ENCODE assay signal across 8 mouse cellular contexts in the genomic region with DNA sequence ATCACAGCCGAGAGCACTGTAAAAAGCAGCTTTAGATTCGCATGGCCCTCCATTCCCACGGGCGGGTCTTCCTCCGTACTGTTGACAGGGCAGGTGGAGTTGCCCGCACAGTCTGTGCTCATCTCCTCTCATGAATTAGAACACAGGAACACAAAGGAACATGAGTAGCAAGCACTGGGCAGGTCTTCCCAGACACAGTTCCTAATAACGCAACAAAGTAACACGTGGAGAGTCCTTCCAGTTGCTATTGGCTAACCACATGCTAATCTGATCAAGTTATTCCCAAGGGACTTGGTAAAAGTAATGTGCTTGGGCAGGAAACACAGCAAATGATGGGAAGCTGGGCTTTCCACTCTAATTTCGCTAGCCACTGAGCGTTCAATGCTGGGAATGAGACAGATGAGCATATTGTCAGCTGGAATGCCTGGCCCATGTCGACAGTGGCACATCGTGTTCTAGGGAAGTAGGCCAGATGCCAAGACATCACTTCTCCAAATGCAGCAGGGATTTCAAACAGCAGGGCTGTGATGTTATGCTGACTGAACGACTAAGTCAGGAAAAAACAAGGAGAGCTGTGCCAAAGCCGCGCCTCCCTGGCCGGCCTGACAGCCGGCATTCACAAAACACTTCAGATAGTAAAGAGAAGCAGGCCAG. TPM values are rescaled to one million over a fixed set of nuclear protein-coding genes. Genes with fewer than 3 reads are reported as not detected.
DNase-seq lines count a peak whose midpoint lies in the region; ATAC-seq and TF ChIP-seq lines count a peak whose summit lies in the region.

A gene (minus strand): TSS at position 293 of the 654 bp plus-strand sequence.

- TF ChIP-seq POLR2A in thymus, adult 2 months (IDR thresholded peaks at IDR 0.05; ENCODE audit: control insufficient read depth, extremely low read depth, insufficient read depth, low read length, poor library complexity), result no peak

- no peak for TF ChIP-seq CTCF in thymus, adult 2 months (IDR thresholded peaks at IDR 0.05; ENCODE audit: borderline replicate concordance, control insufficient read depth, extremely low read depth, insufficient read depth, low read length, poor library complexity)

- WGBS in intestine, embryonic 15.5 days, result 50% methylated on average over 17 of the region's 17 CpGs
- WGBS in thymus, adult 2 months, result 72% methylated on average over 17 of the region's 17 CpGs

- 0 out of 2 replicates have a peak within 1 kb of the TSS, but pooled peaks have one; percentile 27 for H3K27ac ChIP-seq in intestine, embryonic 15.5 days
- H3K27ac ChIP-seq in thymus, adult 2 months (ENCODE audit: control insufficient read depth, insufficient read depth, low read length), result no peak within 1 kb of the TSS

- no peak within 1 kb of the TSS for H3K9ac ChIP-seq in intestine, embryonic 15.5 days

- no peak for ATAC-seq in cerebellum, adult (ENCODE audit: insufficient number of reproducible peaks, low FRiP score, low TSS enrichment)
- peak; percentile 85 for ATAC-seq in intestine, embryonic 15.5 days

- DNase-seq in cerebellum, postnatal 10 days, result peak; percentile 60 to 62
- DNase-seq in adrenal gland, adult 2 months, result peak; percentile 64
- peak; percentile 80 for DNase-seq in gastrocnemius, postnatal 14 days
- peak; percentile 72 to 73 for DNase-seq in left cerebral cortex, postnatal 10 days (ENCODE audit: extremely low spot score in 1 of 2, low spot score in 2 of 2)
- DNase-seq in ovary, postnatal 14 days (ENCODE audit: low spot score), result peak; percentile 57
- DNase-seq in thymus, adult 2 months, result no peak

- intact Hi-C loops in gastrocnemius, postnatal 14 days (cut with DNase I; ENCODE audit: low total_unique reads), result no loop called here
- intact Hi-C loops in left cerebral cortex, postnatal 10 days (cut with DNase I), result no loop called here

- 0 out of 2 replicates have a peak within 1 kb of the TSS, but pooled peaks have one; percentile 17 for H3K4me2 ChIP-seq in intestine, embryonic 15.5 days (replicated peaks)

- H3K4me1 ChIP-seq in intestine, embryonic 15.5 days (replicated peaks), result peaks cover 9% of the 10 kb centered on the region; the same call in 1 of the 2 replicates
- no peaks in the 10 kb centered on the region for H3K4me1 ChIP-seq in thymus, adult 2 months (replicated peaks; ENCODE audit: control insufficient read depth, insufficient read depth, low read length)

- no peaks in the 10 kb centered on the region for H3K27me3 ChIP-seq in intestine, embryonic 15.5 days (replicated peaks)
- no peaks in the 10 kb centered on the region for H3K27me3 ChIP-seq in thymus, adult 2 months (ENCODE audit: control insufficient read depth, insufficient read depth, low read length)

- no peaks in the 10 kb centered on the region for H3K9me3 ChIP-seq in intestine, embryonic 15.5 days

- H3K4me3 ChIP-seq in intestine, embryonic 15.5 days (replicated peaks), result no peak within 1 kb of the TSS
- H3K4me3 ChIP-seq in thymus, adult 2 months (ENCODE audit: control insufficient read depth, insufficient read depth, low read length), result no peak within 1 kb of the TSS

- H3K36me3 ChIP-seq in intestine, embryonic 15.5 days, result no peaks in the 10 kb centered on the region
- H3K36me3 ChIP-seq in thymus, adult 2 months (ENCODE audit: control insufficient read depth, insufficient read depth, low read length), result no peaks in the 10 kb centered on the region

RNA-seq across cellular contexts. Expression of the gene that starts here (rescaled TPM):
- total RNA-seq in adrenal gland, adult 2 months (2021), result 1 to 10 TPM; 1.3 to 1.8 TPM
- polyA plus RNA-seq in adrenal gland, adult 2 months (2012; rRNA removed), result 0.83 and 1.1 TPM in 2 replicates
- 1 to 10 TPM in 1 of 2 experiments, under 1 TPM in 1; 0.47 to 5.4 TPM for total RNA-seq in gastrocnemius, postnatal 14 days (2021)
- 0.49 and 0.68 TPM in 2 replicates for polyA plus RNA-seq in intestine, embryonic 15.5 days (2015; fragmentation: Nextera tagmentation; extraction: Ambion mirVana)
- under 1 TPM in 1 of 2 experiments, not detected in 1; 0.15 TPM for total RNA-seq in left cerebral cortex, postnatal 10 days (2021)
- 0.17 and 1.6 TPM in 2 replicates for polyA plus RNA-seq in thymus, adult 2 months (2012; rRNA removed)

Comparison
In these comparisons a context has a peak if more than half of its experiments do, and no peak if none do; other contexts are left out.
1. Peak in ATAC-seq, H3K27ac ChIP-seq and H3K4me2 ChIP-seq in intestine, embryonic 15.5 days; RNA of the gene not detected or under 1 TPM.
2. Peak in DNase-seq in left cerebral cortex, postnatal 10 days; RNA of the gene not detected or under 1 TPM.